Mouse (Mus musculus) hindbrain, embryonic 12.5 days (tissue): ENCODE measurements at regions not wholly inside any gene's neighbourhood (a gene's known extent, or its start where the extent isn't known, plus 50 kb on each side); places are given as distances from the start of the nearest gene placed in this dataset.

ENCODE experiments used
- ATAC-seq: fragments of 200-750 bp; cut with Nextera tagmentation; 2 replicates; pipeline ENCODE4 v1.8.0; 2017; ENCODE audit warnings: moderate TSS enrichment; ENCODE audit not compliant: low FRiP score
- H3K27ac ChIP-seq: fragments of 300-500 bp; sonication (generic); 2 replicates; pipeline ENCODE4 v1.5.1; 2016; ENCODE audit warnings: mild to moderate bottlenecking
- H3K27me3 ChIP-seq: fragments of 300-500 bp; sonication (generic); 2 replicates; pipeline ENCODE4 v1.6.1; 2016; ENCODE audit warnings: mild to moderate bottlenecking
- H3K36me3 ChIP-seq: fragments of 300-500 bp; sonication (generic); 2 replicates; pipeline ENCODE4 v1.6.1; 2016; ENCODE audit warnings: mild to moderate bottlenecking
- H3K4me1 ChIP-seq: fragments of 300-500 bp; sonication (generic); 2 replicates; pipeline ENCODE4 v1.6.1; 2016
- H3K4me2 ChIP-seq: fragments of 300-500 bp; sonication (generic); replicated peaks from 2 replicates; pipeline ENCODE4 v1.6.1; 2016; ENCODE audit warnings: mild to moderate bottlenecking
- H3K4me3 ChIP-seq: fragments of 300-500 bp; sonication (generic); 2 replicates; pipeline ENCODE4 v1.5.1; 2016; ENCODE audit warnings: mild to moderate bottlenecking
- H3K9ac ChIP-seq: fragments of 300-500 bp; sonication (generic); 2 replicates; pipeline ENCODE4 v1.6.1; 2016; ENCODE audit warnings: mild to moderate bottlenecking, moderate library complexity
- H3K9me3 ChIP-seq: fragments of 300-500 bp; sonication (generic); replicated peaks from 2 replicates; pipeline ENCODE4 v1.6.1; 2016; ENCODE audit warnings: mild to moderate bottlenecking
- WGBS: fragments of 180-500 bp; shearing (Covaris S2); methylation state at CpG from one replicate; pipeline ENCODE4 v1.1.7; 2016; 5-methylcytosine and 5-hydroxymethylcytosine counted together

DNA sequence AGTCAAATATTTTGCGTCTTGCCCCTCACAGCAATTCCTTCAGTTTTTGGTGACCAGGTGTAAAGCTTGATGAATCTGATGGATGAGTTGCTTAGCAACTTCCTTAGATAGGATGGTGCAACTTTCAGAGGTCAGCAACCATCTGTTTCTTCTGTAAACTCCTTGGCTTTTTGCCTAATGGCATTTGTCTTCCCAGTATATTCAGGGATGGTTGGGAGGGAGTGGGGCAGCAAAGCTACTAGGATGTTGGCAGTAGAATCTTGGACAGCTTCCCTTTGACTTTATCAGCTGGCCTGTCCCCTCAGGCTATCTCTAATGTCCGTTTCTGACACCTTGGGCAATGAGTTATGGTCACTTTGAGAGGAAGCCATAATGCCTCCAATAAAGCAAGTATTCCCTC lies 289.1 kb downstream of the Lyplal1 start:
- H3K4me3 ChIP-seq: no peak overlapping the region
- no peaks in the 10 kb centered on the region for H3K27me3 ChIP-seq
- no peak overlapping the region for H3K4me2 ChIP-seq
- no peaks in the 10 kb centered on the region for H3K36me3 ChIP-seq
- H3K27ac ChIP-seq: no peak overlapping the region
- 90% methylated on average over 2 of the region's 2 CpGs for WGBS
- H3K9me3 ChIP-seq: no peaks in the 10 kb centered on the region
- ATAC-seq: no peak
- no peak overlapping the region for H3K9ac ChIP-seq
- no peaks in the 10 kb centered on the region for H3K4me1 ChIP-seq

DNA sequence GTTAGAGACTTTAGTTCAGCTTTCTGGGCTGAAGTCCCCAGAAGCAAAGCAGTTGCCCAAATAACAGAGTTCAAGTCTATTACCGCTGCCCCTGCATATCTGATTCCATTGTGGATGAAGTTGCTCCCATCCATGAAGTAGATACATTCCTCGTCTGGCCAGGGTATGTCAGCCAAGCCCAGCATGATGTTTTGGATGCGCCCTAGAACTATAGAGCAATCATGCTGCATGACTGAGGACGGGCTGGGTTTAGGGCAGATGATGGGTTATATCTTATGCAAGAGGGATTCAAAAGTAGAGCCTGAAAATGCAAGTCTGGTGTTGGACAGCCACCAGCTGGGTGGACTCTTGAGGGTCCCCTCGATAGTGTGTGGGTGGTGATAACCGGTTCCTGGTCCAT lies 288.6 kb downstream of the Lyplal1 start:
- no peak overlapping the region for H3K4me3 ChIP-seq
- no peaks in the 10 kb centered on the region for H3K36me3 ChIP-seq
- 91% methylated on average over 6 of the region's 6 CpGs for WGBS
- H3K9ac ChIP-seq: no peak overlapping the region
- no peak for ATAC-seq
- H3K9me3 ChIP-seq: no peaks in the 10 kb centered on the region
- no peaks in the 10 kb centered on the region for H3K27me3 ChIP-seq
- H3K4me2 ChIP-seq: no peak overlapping the region
- H3K4me1 ChIP-seq: no peaks in the 10 kb centered on the region
- H3K27ac ChIP-seq: no peak overlapping the region

DNA sequence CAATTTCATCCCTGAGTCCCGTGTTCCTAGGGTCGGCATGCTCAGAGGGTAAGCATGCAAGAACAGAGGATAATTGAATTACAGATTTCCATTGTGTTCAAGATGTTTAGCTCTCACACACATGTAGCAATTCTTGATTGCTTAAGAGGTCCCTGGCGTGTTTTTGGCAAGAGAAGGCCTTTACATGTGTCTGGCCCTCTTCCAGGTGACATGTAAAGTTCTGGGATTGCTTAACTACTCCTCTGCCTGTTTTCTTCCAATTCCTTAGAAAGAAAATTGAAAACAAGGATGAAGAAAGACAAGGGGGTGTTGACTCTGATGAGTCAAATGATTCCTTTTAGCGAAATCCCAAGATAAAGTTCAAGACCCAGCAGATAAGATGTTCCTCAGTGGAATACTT lies 285.1 kb downstream of the Lyplal1 start:
- Histone ChIP-seq H3K9ac (no peak overlapping the region), H3K36me3 (no peaks in the 10 kb centered on the region), H3K27ac (no peak overlapping the region), H3K4me3 (no peak overlapping the region), H3K4me2 (no peak overlapping the region), H3K27me3 (no peaks in the 10 kb centered on the region), H3K9me3 (no peaks in the 10 kb centered on the region), H3K4me1 (no peaks in the 10 kb centered on the region)
- 89% methylated on average over 4 of the region's 4 CpGs for WGBS
- no peak for ATAC-seq

DNA sequence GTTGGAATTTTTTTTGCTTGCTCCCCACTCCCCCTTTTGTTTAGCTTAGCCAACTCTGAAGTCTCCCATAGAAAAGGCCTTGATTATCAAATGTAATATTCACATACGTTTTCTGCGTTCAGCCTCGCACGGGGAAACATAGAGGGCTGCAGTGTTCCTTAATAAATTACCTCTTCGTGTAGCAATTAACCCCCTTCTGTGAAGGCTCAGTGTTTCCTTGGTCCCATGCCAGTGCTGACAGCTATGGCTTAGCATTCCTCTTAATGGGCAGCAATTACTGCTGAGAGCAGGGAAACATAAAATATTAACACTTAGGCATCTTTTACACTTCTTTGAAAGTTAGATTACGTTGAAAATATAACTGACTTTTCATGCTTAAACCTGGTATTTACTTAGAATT lies 282.9 kb downstream of the Lyplal1 start:
- ATAC-seq: no peak
- WGBS: 57% methylated on average over 6 of the region's 6 CpGs
- Histone ChIP-seq H3K27me3 (no peaks in the 10 kb centered on the region), H3K9me3 (no peaks in the 10 kb centered on the region), H3K4me1 (no peaks in the 10 kb centered on the region), H3K4me2 (no peak overlapping the region), H3K27ac (no peak overlapping the region), H3K36me3 (no peaks in the 10 kb centered on the region), H3K9ac (no peak overlapping the region), H3K4me3 (no peak overlapping the region)

DNA sequence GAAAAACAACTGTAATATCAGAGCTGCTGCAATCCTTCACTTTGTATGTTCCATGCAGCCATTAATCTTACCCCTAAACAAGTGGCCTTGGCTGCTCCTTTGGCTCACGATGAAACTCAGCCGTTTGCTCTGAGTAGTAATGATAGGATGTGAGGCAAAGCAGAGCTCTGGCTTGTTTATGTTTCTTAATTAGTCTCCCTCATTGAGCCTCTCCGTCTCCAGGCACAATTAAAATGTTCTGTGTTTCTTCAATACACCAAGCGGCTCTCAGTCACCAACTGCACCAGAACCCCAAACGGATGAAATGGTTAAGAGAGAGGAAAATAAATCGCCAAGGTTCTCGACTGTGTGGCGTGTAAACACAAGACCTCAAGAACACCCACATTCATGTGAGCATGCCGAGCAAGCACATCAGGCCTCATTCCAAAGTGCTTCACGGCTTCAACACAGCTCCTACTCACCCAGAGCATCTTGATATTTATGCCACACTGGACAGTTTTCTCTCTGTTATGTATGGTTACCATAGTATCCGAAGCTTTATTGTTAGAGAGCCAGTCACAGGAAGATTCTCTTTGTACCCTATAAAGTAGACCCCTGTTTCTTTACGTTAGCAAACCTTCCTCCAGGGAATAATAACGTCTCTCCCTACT lies 280.4 kb downstream of the Lyplal1 start:
- Histone ChIP-seq H3K27me3 (no peaks in the 10 kb centered on the region), H3K4me3 (no peak overlapping the region), H3K27ac (no peak overlapping the region), H3K4me2 (no peak overlapping the region), H3K36me3 (no peaks in the 10 kb centered on the region), H3K9me3 (no peaks in the 10 kb centered on the region), H3K4me1 (no peaks in the 10 kb centered on the region), H3K9ac (no peak overlapping the region)
- 78% methylated on average over 13 of the region's 13 CpGs for WGBS
- ATAC-seq: no peak

DNA sequence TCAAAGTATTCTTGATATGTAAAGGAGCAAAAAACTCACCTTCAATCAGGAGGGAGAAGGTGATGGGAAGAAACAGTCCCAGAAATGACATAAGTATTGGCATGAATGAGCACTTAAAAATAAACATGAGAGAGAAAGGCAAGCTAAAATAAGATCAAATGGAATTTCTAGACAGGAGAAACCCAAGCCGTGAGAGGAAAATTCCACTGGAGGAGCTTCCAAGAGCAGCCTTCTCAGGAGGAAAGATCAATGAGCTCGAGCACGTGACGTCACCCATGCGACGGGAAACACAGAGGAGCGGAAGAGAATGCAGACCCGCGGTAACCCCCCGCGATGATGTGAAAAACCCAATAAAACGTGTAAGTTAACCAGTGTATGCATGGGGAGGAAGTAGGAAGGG lies 274.6 kb downstream of the Lyplal1 start:
- Histone ChIP-seq H3K4me3 (no peak overlapping the region), H3K4me1 (no peaks in the 10 kb centered on the region), H3K9me3 (no peaks in the 10 kb centered on the region), H3K9ac (no peak overlapping the region), H3K36me3 (no peaks in the 10 kb centered on the region), H3K4me2 (no peak overlapping the region), H3K27ac (no peak overlapping the region), H3K27me3 (no peaks in the 10 kb centered on the region)
- 83% methylated on average over 12 of the region's 12 CpGs for WGBS
- ATAC-seq: no peak

DNA sequence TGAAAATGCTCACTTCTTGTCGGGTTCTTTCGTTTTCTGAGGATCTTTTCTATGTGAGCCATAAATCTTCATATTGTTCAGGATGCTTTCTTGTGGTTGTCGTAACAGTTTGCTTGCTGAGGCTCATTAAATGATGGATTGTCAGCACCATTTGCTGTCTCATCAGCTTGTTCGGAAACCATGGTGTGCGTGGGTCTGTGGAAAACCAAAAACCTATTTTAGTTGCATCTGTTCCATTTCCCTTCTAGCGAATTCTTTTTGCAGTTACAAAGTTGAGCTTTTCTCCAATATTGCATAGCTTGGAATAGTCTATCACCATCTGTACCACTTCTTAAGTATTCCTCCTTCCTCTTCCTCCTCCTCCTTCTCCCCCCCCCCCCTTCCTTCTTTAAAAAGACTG lies 269.9 kb downstream of the Lyplal1 start:
- H3K4me3 ChIP-seq: no peak overlapping the region
- no peaks in the 10 kb centered on the region for H3K36me3 ChIP-seq
- no peaks in the 10 kb centered on the region for H3K27me3 ChIP-seq
- H3K27ac ChIP-seq: no peak overlapping the region
- ATAC-seq: no peak
- H3K4me2 ChIP-seq: no peak overlapping the region
- H3K9ac ChIP-seq: no peak overlapping the region
- no peaks in the 10 kb centered on the region for H3K4me1 ChIP-seq
- WGBS: 61% methylated on average over 6 of the region's 6 CpGs
- no peaks in the 10 kb centered on the region for H3K9me3 ChIP-seq

DNA sequence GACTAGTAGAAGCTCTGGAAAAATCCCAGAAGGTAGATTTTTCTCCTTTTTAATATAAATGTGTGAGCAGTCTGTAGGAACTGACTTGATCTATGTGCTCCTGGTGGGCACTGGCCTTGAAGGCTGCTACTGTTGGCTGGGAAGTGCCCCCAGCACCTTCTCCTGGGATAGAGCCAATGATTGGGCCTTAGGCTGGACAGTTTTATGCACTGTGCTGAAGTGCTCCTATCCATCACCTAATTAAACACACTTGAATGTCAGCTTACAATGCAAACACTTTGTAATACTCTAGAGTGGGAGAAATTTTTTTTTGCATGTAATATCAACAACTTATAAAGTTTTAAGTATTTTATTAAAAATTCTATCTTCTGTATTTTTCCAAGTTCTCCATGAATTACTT lies 266.5 kb downstream of the Lyplal1 start:
- Histone ChIP-seq H3K4me1 (no peaks in the 10 kb centered on the region), H3K4me2 (no peak overlapping the region), H3K27ac (no peak overlapping the region), H3K36me3 (no peaks in the 10 kb centered on the region), H3K9me3 (no peaks in the 10 kb centered on the region), H3K4me3 (no peak overlapping the region), H3K27me3 (no peaks in the 10 kb centered on the region), H3K9ac (no peak overlapping the region)
- ATAC-seq: no peak

DNA sequence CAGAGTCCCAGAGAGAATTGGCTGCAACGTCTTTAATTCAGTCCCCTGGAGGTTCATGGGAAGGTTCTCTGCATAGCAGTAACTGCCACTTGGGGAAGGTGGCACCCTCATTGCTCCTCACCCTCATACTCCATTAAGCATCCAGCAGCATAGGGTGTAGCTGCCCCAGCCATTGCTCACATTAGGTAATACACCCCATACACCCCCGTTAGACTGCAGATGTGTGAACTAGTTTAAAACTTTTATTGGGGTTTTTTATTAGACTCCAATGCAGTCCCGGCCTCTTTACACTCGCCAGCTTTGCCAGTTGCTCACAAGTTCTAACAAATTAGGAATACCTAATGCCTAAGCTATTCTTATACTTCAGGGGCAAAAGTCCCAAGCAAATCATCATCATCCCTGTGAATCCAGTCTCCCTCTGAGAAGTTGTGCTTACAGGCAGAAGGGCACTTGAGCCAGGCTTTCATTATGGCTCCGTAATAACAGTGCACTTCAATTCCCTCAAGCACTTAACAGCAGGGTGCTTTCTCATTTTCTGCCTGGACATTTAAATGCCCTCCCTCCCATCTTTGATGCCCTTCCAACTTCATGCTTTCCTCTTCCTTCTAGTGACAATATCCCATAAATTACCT lies 265.7 kb downstream of the Lyplal1 start:
- no peak overlapping the region for H3K4me3 ChIP-seq
- H3K27ac ChIP-seq: no peak overlapping the region
- H3K9me3 ChIP-seq: no peaks in the 10 kb centered on the region
- no peaks in the 10 kb centered on the region for H3K4me1 ChIP-seq
- ATAC-seq: no peak
- WGBS: 76% methylated on average over 5 of the region's 5 CpGs
- no peaks in the 10 kb centered on the region for H3K27me3 ChIP-seq
- no peak overlapping the region for H3K4me2 ChIP-seq
- H3K36me3 ChIP-seq: no peaks in the 10 kb centered on the region
- H3K9ac ChIP-seq: no peak overlapping the region

DNA sequence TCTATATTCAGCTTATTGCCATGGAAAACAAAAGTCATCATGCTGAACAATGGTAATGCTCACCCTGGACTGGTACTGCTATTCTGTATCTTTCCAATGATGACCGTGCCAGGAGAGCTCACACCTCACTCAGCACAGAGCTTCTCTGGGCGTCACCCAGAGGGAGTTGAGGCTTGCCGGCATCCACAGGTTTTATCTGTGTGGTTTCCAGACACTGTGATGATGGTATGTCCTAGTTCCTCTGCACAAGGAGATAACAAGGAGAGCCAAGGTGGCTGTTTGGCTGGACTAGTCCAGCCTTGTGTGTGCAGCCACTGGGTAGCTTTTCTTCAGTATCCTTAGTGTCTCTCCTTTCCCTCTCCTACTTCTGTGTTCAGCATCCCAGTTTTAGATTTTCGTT lies 255.4 kb downstream of the Lyplal1 start:
- WGBS: 90% methylated on average over 4 of the region's 4 CpGs
- Histone ChIP-seq H3K4me2 (no peak overlapping the region), H3K27me3 (no peaks in the 10 kb centered on the region), H3K9ac (no peak overlapping the region), H3K36me3 (no peaks in the 10 kb centered on the region), H3K9me3 (no peaks in the 10 kb centered on the region), H3K4me3 (no peak overlapping the region), H3K27ac (no peak overlapping the region), H3K4me1 (no peaks in the 10 kb centered on the region)
- ATAC-seq: no peak

DNA sequence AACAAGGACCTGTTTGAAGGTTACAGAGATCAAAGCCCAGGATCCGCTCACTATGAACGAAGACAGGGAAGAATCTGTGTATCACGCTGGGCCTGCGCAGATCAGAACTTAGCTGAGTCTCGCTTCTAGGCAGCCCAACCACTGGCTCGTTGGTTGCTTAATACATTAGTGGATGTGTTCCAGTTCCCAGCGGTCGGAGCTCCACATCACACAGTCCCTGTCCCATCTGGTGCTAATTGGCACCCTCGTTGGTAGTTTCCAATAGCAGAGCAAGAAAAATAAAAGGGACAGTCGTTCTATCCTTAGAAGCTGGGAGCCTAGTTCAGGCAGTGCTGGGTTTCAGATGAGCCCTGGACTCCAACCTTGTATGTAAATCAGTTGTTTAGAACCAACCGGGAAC lies 251.2 kb downstream of the Lyplal1 start:
- no peak overlapping the region for H3K4me2 ChIP-seq
- no peak for ATAC-seq
- H3K4me3 ChIP-seq: no peak overlapping the region
- no peaks in the 10 kb centered on the region for H3K36me3 ChIP-seq
- no peaks in the 10 kb centered on the region for H3K27me3 ChIP-seq
- no peaks in the 10 kb centered on the region for H3K9me3 ChIP-seq
- H3K27ac ChIP-seq: no peak overlapping the region
- no peaks in the 10 kb centered on the region for H3K4me1 ChIP-seq
- no peak overlapping the region for H3K9ac ChIP-seq
- 83% methylated on average over 11 of the region's 11 CpGs for WGBS

DNA sequence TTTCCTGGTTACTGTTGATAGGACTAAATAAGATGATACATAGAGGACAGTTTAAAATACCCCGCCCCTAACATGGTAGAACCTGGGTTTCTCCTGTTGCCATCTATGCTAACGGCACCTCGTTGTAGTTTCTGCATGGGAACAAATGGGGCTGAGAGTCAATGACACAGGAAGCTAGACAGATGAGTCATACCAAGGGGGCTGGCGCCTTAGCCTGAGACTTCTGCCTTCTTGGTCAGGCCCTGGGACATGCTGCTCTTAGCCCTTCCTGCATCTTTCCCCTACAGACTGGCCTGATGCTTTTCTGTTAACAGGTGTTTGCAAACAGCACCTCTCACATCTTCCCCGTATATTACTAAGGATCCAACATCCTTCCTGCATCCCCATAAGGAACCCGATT lies 250.5 kb downstream of the Lyplal1 start:
- H3K36me3 ChIP-seq: no peaks in the 10 kb centered on the region
- H3K9ac ChIP-seq: no peak overlapping the region
- no peak for ATAC-seq
- no peaks in the 10 kb centered on the region for H3K4me1 ChIP-seq
- 90% methylated on average over 6 of the region's 6 CpGs for WGBS
- H3K27ac ChIP-seq: no peak overlapping the region
- no peak overlapping the region for H3K4me2 ChIP-seq
- no peak overlapping the region for H3K4me3 ChIP-seq
- H3K27me3 ChIP-seq: no peaks in the 10 kb centered on the region
- H3K9me3 ChIP-seq: no peaks in the 10 kb centered on the region

DNA sequence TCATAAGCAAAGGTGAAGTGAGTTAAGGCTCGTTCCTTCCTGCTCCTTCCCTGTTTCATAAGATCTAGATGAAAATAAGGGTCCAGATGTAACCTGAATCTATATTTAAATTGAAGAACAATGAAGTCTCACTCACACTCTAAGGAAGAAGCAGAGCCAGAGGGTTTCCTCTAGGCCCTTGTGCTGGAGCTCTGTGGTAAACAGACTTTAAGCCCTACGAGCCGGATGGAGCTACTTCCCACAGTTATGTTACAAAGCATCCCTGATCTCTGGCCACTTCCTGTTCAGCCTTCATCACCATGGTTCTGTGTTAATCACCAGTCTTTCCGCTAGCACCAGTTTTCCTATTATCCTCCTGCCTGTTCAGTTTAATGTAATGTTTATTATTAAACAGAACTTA lies 250.1 kb downstream of the Lyplal1 start:
- no peaks in the 10 kb centered on the region for H3K27me3 ChIP-seq
- H3K9ac ChIP-seq: no peak overlapping the region
- H3K4me2 ChIP-seq: no peak overlapping the region
- ATAC-seq: no peak
- no peaks in the 10 kb centered on the region for H3K9me3 ChIP-seq
- no peak overlapping the region for H3K4me3 ChIP-seq
- WGBS: 88% methylated on average over 4 of the region's 4 CpGs
- H3K4me1 ChIP-seq: no peaks in the 10 kb centered on the region
- H3K27ac ChIP-seq: no peak overlapping the region
- no peaks in the 10 kb centered on the region for H3K36me3 ChIP-seq
